Mouse (Mus musculus) testis, adult 2 months (tissue): ENCODE results near the gene Pcnx. TPM values are rescaled to one million over a fixed set of nuclear protein-coding genes. Genes with fewer than 3 reads are reported as not detected.

Source experiments
- H3K27ac ChIP-seq: fragments of 200-500 bp; 2 replicates; pipeline ENCODE4 v1.5.1; 2012; ENCODE audit warnings: low read depth, low read length; ENCODE audit not compliant: control insufficient read depth, insufficient read depth
- H3K27me3 ChIP-seq: fragments of 200-500 bp; 2 replicates; pipeline ENCODE4 v1.6.1; 2012; ENCODE audit warnings: mild to moderate bottlenecking, low read length, moderate library complexity; ENCODE audit not compliant: control insufficient read depth, insufficient read depth
- H3K36me3 ChIP-seq: fragments of 200-500 bp; 2 replicates; pipeline ENCODE4 v1.6.1; 2012; ENCODE audit warnings: mild to moderate bottlenecking, low read length; ENCODE audit not compliant: control insufficient read depth, insufficient read depth
- H3K4me1 ChIP-seq: fragments of 200-500 bp; 2 replicates; pipeline ENCODE4 v1.6.1; 2012; ENCODE audit warnings: low read length; ENCODE audit not compliant: control insufficient read depth, insufficient read depth
- H3K4me3 ChIP-seq: fragments of 200-500 bp; 2 replicates; pipeline ENCODE4 v1.5.1; 2012; ENCODE audit warnings: low read depth, mild to moderate bottlenecking, low read length, moderate library complexity, mixed read lengths; ENCODE audit not compliant: control insufficient read depth
- CTCF ChIP-seq: fragments of 200-500 bp; IDR thresholded peaks from 2 replicates; pipeline ENCODE4 v1.5.1; 2012; ENCODE audit warnings: low read depth, mild to moderate bottlenecking, inconsistent platforms, low read length, moderate library complexity; ENCODE audit not compliant: control insufficient read depth, insufficient read depth, insufficient replicate concordance
- POLR2A ChIP-seq: fragments of 200-500 bp; IDR thresholded peaks from 2 replicates; pipeline ENCODE4 v1.6.1; 2012; ENCODE audit warnings: low read depth, mild to moderate bottlenecking, inconsistent platforms, low read length, moderate library complexity; ENCODE audit not compliant: control insufficient read depth
- polyA plus RNA-seq: library from polyadenylated mRNA; depleted of rRNA; stranded (reverse); fragments of >200 nt; gene quantifications from 2 replicates; pipeline ENCODE4 v1.2.3, GENCODE M21; 2012

Gene Pcnx
- polyA plus RNA-seq, 1 experiment, result 54.2 TPM

- no peaks in the 10 kb centered on the region; the same call in 1 of the 2 replicates for H3K36me3 ChIP-seq
- H3K27ac ChIP-seq, result no peak overlapping the region
- TF ChIP-seq POLR2A (no peak), CTCF (no peak)
- H3K4me1 ChIP-seq, result no peaks in the 10 kb centered on the region
- H3K4me3 ChIP-seq, result no peak overlapping the region
- no peaks in the 10 kb centered on the region for H3K27me3 ChIP-seq
Measured at GRCm38 (mm10) chr12:81921785-81922184, 62.0 kb downstream of the Pcnx start.

- no peaks in the 10 kb centered on the region for H3K4me1 ChIP-seq
- no peak overlapping the region for H3K4me3 ChIP-seq
- no peaks in the 10 kb centered on the region for H3K27me3 ChIP-seq
- H3K27ac ChIP-seq, result peak overlapping the region; percentile 21; the same call in 1 of the 2 replicates
- no peak for TF ChIP-seq CTCF
- TF ChIP-seq POLR2A, result no peak
- H3K36me3 ChIP-seq, result no peaks in the 10 kb centered on the region; the same call in 1 of the 2 replicates
Measured at GRCm38 (mm10) chr12:81922838-81923237, 63.0 kb downstream of the Pcnx start.

DNA sequence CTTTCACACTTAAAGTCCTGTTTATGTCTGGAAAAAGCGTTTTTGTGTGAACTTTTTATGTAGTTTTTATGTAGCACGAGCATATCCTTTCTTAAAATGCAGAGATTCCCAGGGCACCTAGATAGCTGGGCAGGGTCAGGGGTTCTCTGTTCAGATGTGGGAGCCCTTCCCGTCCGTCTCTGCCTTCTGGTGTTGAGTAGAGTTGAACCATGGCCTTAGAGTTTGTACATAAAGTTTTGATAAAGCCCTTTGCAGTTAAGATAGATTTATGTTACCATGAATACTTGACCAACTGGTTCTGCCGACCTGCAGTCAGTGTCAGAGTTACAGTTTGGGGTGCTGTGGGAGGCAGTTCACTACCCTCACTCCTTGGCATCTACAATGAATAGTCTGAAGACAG is 67.3 kb downstream of the Pcnx start:
- Histone ChIP-seq H3K27me3 (no peaks in the 10 kb centered on the region), H3K4me3 (no peak overlapping the region), H3K36me3 (no peaks in the 10 kb centered on the region), H3K4me1 (no peaks in the 10 kb centered on the region), H3K27ac (no peak overlapping the region)
- TF ChIP-seq CTCF, result no peak
- no peak for TF ChIP-seq POLR2A

GRCm38 (mm10) chr12:81927643-81928381 is 68.0 kb downstream of the Pcnx start:
- Histone ChIP-seq H3K27ac (no peak overlapping the region), H3K27me3 (no peaks in the 10 kb centered on the region), H3K4me1 (no peaks in the 10 kb centered on the region), H3K4me3 (no peak overlapping the region), H3K36me3 (no peaks in the 10 kb centered on the region)
- TF ChIP-seq CTCF, result no peak
- no peak for TF ChIP-seq POLR2A

- TF ChIP-seq POLR2A (no peak), CTCF (no peak)
- H3K4me3 ChIP-seq, result no peak overlapping the region
- H3K4me1 ChIP-seq, result no peaks in the 10 kb centered on the region
- H3K27ac ChIP-seq, result no peak overlapping the region
- H3K36me3 ChIP-seq, result no peaks in the 10 kb centered on the region
- no peaks in the 10 kb centered on the region for H3K27me3 ChIP-seq
Measured at GRCm38 (mm10) chr12:81928382-81928770, 68.6 kb downstream of the Pcnx start.

GRCm38 (mm10) chr12:81932015-81932414 is 72.2 kb downstream of the Pcnx start:
- H3K27ac ChIP-seq, result no peak overlapping the region
- no peaks in the 10 kb centered on the region for H3K4me1 ChIP-seq
- no peaks in the 10 kb centered on the region for H3K36me3 ChIP-seq
- no peak overlapping the region for H3K4me3 ChIP-seq
- no peaks in the 10 kb centered on the region for H3K27me3 ChIP-seq
- no peak for TF ChIP-seq POLR2A
- no peak for TF ChIP-seq CTCF

GRCm38 (mm10) chr12:81933430-81933829 is 73.6 kb downstream of the Pcnx start:
- H3K4me1 ChIP-seq, result no peaks in the 10 kb centered on the region
- no peak overlapping the region for H3K4me3 ChIP-seq
- TF ChIP-seq CTCF (no peak), POLR2A (no peak)
- no peaks in the 10 kb centered on the region for H3K27me3 ChIP-seq
- no peak overlapping the region for H3K27ac ChIP-seq
- H3K36me3 ChIP-seq, result no peaks in the 10 kb centered on the region
